Mouse (Mus musculus): ENCODE measurements around the gene Tmie. TPM values are rescaled to one million over a fixed set of nuclear protein-coding genes. Genes with fewer than 3 reads are reported as not detected.
"Not testable (repeated sequence)": the region's sequence is repeated elsewhere in the genome, so short reads cannot be mapped to it uniquely, and the experiment has no call there.

Tmie gene
- polyA plus RNA-seq, 1 experiment from 2014 or later: 1.5 TPM

- no peaks in the 10 kb centered on the region for H3K4me1 ChIP-seq (replicated peaks; ENCODE audit: control insufficient read depth, insufficient read depth, low read length)
- no peaks in the 10 kb centered on the region for H3K27me3 ChIP-seq (ENCODE audit: control insufficient read depth, insufficient read depth, low read depth, low read length)
- 73% methylated on average over 19 of the region's 19 CpGs for WGBS
- no peak for ATAC-seq (ENCODE audit: low read depth)
- H3K9me3 ChIP-seq (ENCODE audit: control insufficient read depth, low read length): no peaks in the 10 kb centered on the region
- no peak within 1 kb of the TSS for H3K4me3 ChIP-seq (ENCODE audit: low read length)
- no peaks in the 10 kb centered on the region for H3K36me3 ChIP-seq (ENCODE audit: control insufficient read depth, insufficient read depth, low read length)
- no peak within 1 kb of the TSS for H3K9ac ChIP-seq (ENCODE audit: low read length)
- H3K4me2 ChIP-seq (ENCODE audit: low read depth, low read length): peak within 1 kb of the TSS; percentile 1; the same call in 1 of the 2 replicates
- H3K27ac ChIP-seq (ENCODE audit: low read length): no peak within 1 kb of the TSS
Measured at GRCm38 (mm10) chr9:110834411-110834810, 45.5 kb downstream of the Tmie start, which contains the start of gene Prss45. Gene Prss45 (plus strand): TSS chr9:110834588.

GRCm38 (mm10) chr9:110833021-110833420 lies 46.9 kb downstream of the Tmie start:
- Histone ChIP-seq H3K4me3 (ENCODE audit: low read length) (no peak overlapping the region), H3K27ac (ENCODE audit: low read length) (no peak overlapping the region), H3K4me1 (replicated peaks; ENCODE audit: control insufficient read depth, insufficient read depth, low read length) (no peaks in the 10 kb centered on the region), H3K27me3 (ENCODE audit: control insufficient read depth, insufficient read depth, low read depth, low read length) (no peaks in the 10 kb centered on the region), H3K9me3 (ENCODE audit: control insufficient read depth, low read length) (no peaks in the 10 kb centered on the region), H3K4me2 (ENCODE audit: low read depth, low read length) (no peak overlapping the region), H3K36me3 (ENCODE audit: control insufficient read depth, insufficient read depth, low read length) (no peaks in the 10 kb centered on the region), H3K9ac (ENCODE audit: low read length) (no peak overlapping the region)
- ATAC-seq (ENCODE audit: low read depth): no peak
- 70% methylated on average over 5 of the region's 5 CpGs for WGBS

- Histone ChIP-seq H3K4me1 (replicated peaks; ENCODE audit: control insufficient read depth, insufficient read depth, low read length) (no peaks in the 10 kb centered on the region), H3K36me3 (ENCODE audit: control insufficient read depth, insufficient read depth, low read length) (no peaks in the 10 kb centered on the region), H3K4me2 (ENCODE audit: low read depth, low read length) (no peak within 1 kb of the TSS), H3K27me3 (ENCODE audit: control insufficient read depth, insufficient read depth, low read depth, low read length) (no peaks in the 10 kb centered on the region), H3K9ac (ENCODE audit: low read length) (no peak within 1 kb of the TSS), H3K27ac (ENCODE audit: low read length) (no peak within 1 kb of the TSS), H3K4me3 (ENCODE audit: low read length) (no peak within 1 kb of the TSS), H3K9me3 (ENCODE audit: control insufficient read depth, low read length) (no peaks in the 10 kb centered on the region)
- 65% methylated on average over 3 of the region's 3 CpGs for WGBS
- ATAC-seq (ENCODE audit: low read depth): no peak
Measured at GRCm38 (mm10) chr9:110826390-110826789, 53.5 kb downstream of the Tmie start, which contains the start of gene Prss43. Gene Prss43 (plus strand): TSS chr9:110826690.

- no peaks in the 10 kb centered on the region for H3K36me3 ChIP-seq (ENCODE audit: control insufficient read depth, insufficient read depth, low read length)
- no peak overlapping the region for H3K27ac ChIP-seq (ENCODE audit: low read length)
Measured at GRCm38 (mm10) chr9:110825832-110826231, 54.1 kb downstream of the Tmie start.

GRCm38 (mm10) chr9:110825426-110825825 lies 54.5 kb downstream of the Tmie start:
- no peaks in the 10 kb centered on the region for H3K36me3 ChIP-seq (ENCODE audit: control insufficient read depth, insufficient read depth, low read length)
- no peaks in the 10 kb centered on the region for H3K9me3 ChIP-seq (ENCODE audit: control insufficient read depth, low read length)
- H3K4me1 ChIP-seq (replicated peaks; ENCODE audit: control insufficient read depth, insufficient read depth, low read length): no peaks in the 10 kb centered on the region
- H3K9ac ChIP-seq (ENCODE audit: low read length): no peak overlapping the region
- no peak overlapping the region for H3K4me2 ChIP-seq (ENCODE audit: low read depth, low read length)
- 73% methylated on average over 4 of the region's 4 CpGs for WGBS
- no peak overlapping the region for H3K27ac ChIP-seq (ENCODE audit: low read length)
- no peaks in the 10 kb centered on the region for H3K27me3 ChIP-seq (ENCODE audit: control insufficient read depth, insufficient read depth, low read depth, low read length)
- H3K4me3 ChIP-seq (ENCODE audit: low read length): no peak overlapping the region
- ATAC-seq (ENCODE audit: low read depth): no peak

More at GRCm38 (mm10) chr9:110825832-110826231, 54.1 kb downstream of the Tmie start:
- H3K4me3 ChIP-seq (ENCODE audit: low read length): no peak overlapping the region
- H3K9me3 ChIP-seq (ENCODE audit: control insufficient read depth, low read length): no peaks in the 10 kb centered on the region
- H3K27me3 ChIP-seq (ENCODE audit: control insufficient read depth, insufficient read depth, low read depth, low read length): no peaks in the 10 kb centered on the region
- H3K4me1 ChIP-seq (replicated peaks; ENCODE audit: control insufficient read depth, insufficient read depth, low read length): no peaks in the 10 kb centered on the region
- H3K4me2 ChIP-seq (ENCODE audit: low read depth, low read length): no peak overlapping the region
- no peak overlapping the region for H3K9ac ChIP-seq (ENCODE audit: low read length)
- ATAC-seq (ENCODE audit: low read depth): no peak
- 63% methylated on average over 7 of the region's 7 CpGs for WGBS

GRCm38 (mm10) chr9:110821436-110821835 lies 58.5 kb downstream of the Tmie start:
- no peaks in the 10 kb centered on the region for H3K27me3 ChIP-seq (ENCODE audit: control insufficient read depth, insufficient read depth, low read depth, low read length)
- H3K4me3 ChIP-seq (ENCODE audit: low read length): no peak overlapping the region
- ATAC-seq (ENCODE audit: low read depth): no peak
- H3K4me2 ChIP-seq (ENCODE audit: low read depth, low read length): no peak overlapping the region
- no peak overlapping the region for H3K9ac ChIP-seq (ENCODE audit: low read length)
- H3K36me3 ChIP-seq (ENCODE audit: control insufficient read depth, insufficient read depth, low read length): no peaks in the 10 kb centered on the region
- H3K27ac ChIP-seq (ENCODE audit: low read length): no peak overlapping the region
- H3K4me1 ChIP-seq (replicated peaks; ENCODE audit: control insufficient read depth, insufficient read depth, low read length): no peaks in the 10 kb centered on the region
- H3K9me3 ChIP-seq (ENCODE audit: control insufficient read depth, low read length): no peaks in the 10 kb centered on the region
- 78% methylated on average over 7 of the region's 7 CpGs for WGBS

- H3K27me3 ChIP-seq (ENCODE audit: control insufficient read depth, insufficient read depth, low read depth, low read length); H3K9ac ChIP-seq (ENCODE audit: low read length); H3K4me3 ChIP-seq (ENCODE audit: low read length); ATAC-seq (ENCODE audit: low read depth); H3K4me2 ChIP-seq (ENCODE audit: low read depth, low read length); H3K36me3 ChIP-seq (ENCODE audit: control insufficient read depth, insufficient read depth, low read length); H3K4me1 ChIP-seq (replicated peaks; ENCODE audit: control insufficient read depth, insufficient read depth, low read length); H3K27ac ChIP-seq (ENCODE audit: low read length); H3K9me3 ChIP-seq (ENCODE audit: control insufficient read depth, low read length): not testable (repeated sequence)
Measured at GRCm38 (mm10) chr9:110820546-110820945, 59.4 kb downstream of the Tmie start.

Small RNA genes lying within 50 kb of the gene (microRNA-seq; reads per million reads assigned to microRNA genes)
- not detected for gene Gm24269

Other genes with a start within 250 kb of the Tmie start
- 5.0 and 6.9 TPM in 2 replicates for gene Nbeal2, start 226.0 kb downstream of the Tmie start, polyA plus RNA-seq (2015; fragmentation: Nextera tagmentation; extraction: Ambion mirVana)
- 160 and 167 TPM in 2 replicates for gene Ccdc12, start 223.6 kb downstream of the Tmie start, polyA plus RNA-seq (2015; fragmentation: Nextera tagmentation; extraction: Ambion mirVana)
- 10.6 and 13.9 TPM in 2 replicates for gene Myl3, start 138.3 kb downstream of the Tmie start, polyA plus RNA-seq (2015; fragmentation: Nextera tagmentation; extraction: Ambion mirVana)
- 60.3 and 61.6 TPM in 2 replicates for gene Pth1r, start 133.0 kb downstream of the Tmie start, polyA plus RNA-seq (2015; fragmentation: Nextera tagmentation; extraction: Ambion mirVana)
- not detected in 2 replicates for gene Prss42, start 81.9 kb downstream of the Tmie start, polyA plus RNA-seq (2015; fragmentation: Nextera tagmentation; extraction: Ambion mirVana)
- not detected in 2 replicates for gene Prss44, start 66.1 kb downstream of the Tmie start, polyA plus RNA-seq (2015; fragmentation: Nextera tagmentation; extraction: Ambion mirVana)
- gene Prss43, start 53.4 kb downstream of the Tmie start, polyA plus RNA-seq (2015; fragmentation: Nextera tagmentation; extraction: Ambion mirVana): not detected in 2 replicates
- not detected in 2 replicates for gene Prss45, start 45.5 kb downstream of the Tmie start, polyA plus RNA-seq (2015; fragmentation: Nextera tagmentation; extraction: Ambion mirVana)
- gene Prss46, start 35.6 kb downstream of the Tmie start, polyA plus RNA-seq (2015; fragmentation: Nextera tagmentation; extraction: Ambion mirVana): not detected in 2 replicates
- gene Prss50, start 22.1 kb downstream of the Tmie start, polyA plus RNA-seq (2015; fragmentation: Nextera tagmentation; extraction: Ambion mirVana): not detected in 2 replicates
- gene Als2cl, start 243 bp downstream of the Tmie start, polyA plus RNA-seq (2015; fragmentation: Nextera tagmentation; extraction: Ambion mirVana): 9.0 and 9.7 TPM in 2 replicates
- not detected in 2 replicates for gene Fam240a, start 36.7 kb upstream of the Tmie start, polyA plus RNA-seq (2015; fragmentation: Nextera tagmentation; extraction: Ambion mirVana)
- gene Tdgf1, start 66.0 kb upstream of the Tmie start, polyA plus RNA-seq (2015; fragmentation: Nextera tagmentation; extraction: Ambion mirVana): not detected in 2 replicates
- 0.83 and 1.1 TPM in 2 replicates for gene Lrrc2, start 71.4 kb upstream of the Tmie start, polyA plus RNA-seq (2015; fragmentation: Nextera tagmentation; extraction: Ambion mirVana)
- 1.4 and 1.9 TPM in 2 replicates for gene Rtp3, start 110.5 kb upstream of the Tmie start, polyA plus RNA-seq (2015; fragmentation: Nextera tagmentation; extraction: Ambion mirVana)
- gene Ltf, start 139.2 kb upstream of the Tmie start, polyA plus RNA-seq (2015; fragmentation: Nextera tagmentation; extraction: Ambion mirVana): 3.2 and 5.4 TPM in 2 replicates
- 6.7 and 8.2 TPM in 2 replicates for gene Ccrl2, start 177.4 kb upstream of the Tmie start, polyA plus RNA-seq (2015; fragmentation: Nextera tagmentation; extraction: Ambion mirVana)
- 42.1 and 43.1 TPM in 2 replicates for gene Lrrfip2, start 237.5 kb upstream of the Tmie start, polyA plus RNA-seq (2015; fragmentation: Nextera tagmentation; extraction: Ambion mirVana)